In the genomic region with DNA sequence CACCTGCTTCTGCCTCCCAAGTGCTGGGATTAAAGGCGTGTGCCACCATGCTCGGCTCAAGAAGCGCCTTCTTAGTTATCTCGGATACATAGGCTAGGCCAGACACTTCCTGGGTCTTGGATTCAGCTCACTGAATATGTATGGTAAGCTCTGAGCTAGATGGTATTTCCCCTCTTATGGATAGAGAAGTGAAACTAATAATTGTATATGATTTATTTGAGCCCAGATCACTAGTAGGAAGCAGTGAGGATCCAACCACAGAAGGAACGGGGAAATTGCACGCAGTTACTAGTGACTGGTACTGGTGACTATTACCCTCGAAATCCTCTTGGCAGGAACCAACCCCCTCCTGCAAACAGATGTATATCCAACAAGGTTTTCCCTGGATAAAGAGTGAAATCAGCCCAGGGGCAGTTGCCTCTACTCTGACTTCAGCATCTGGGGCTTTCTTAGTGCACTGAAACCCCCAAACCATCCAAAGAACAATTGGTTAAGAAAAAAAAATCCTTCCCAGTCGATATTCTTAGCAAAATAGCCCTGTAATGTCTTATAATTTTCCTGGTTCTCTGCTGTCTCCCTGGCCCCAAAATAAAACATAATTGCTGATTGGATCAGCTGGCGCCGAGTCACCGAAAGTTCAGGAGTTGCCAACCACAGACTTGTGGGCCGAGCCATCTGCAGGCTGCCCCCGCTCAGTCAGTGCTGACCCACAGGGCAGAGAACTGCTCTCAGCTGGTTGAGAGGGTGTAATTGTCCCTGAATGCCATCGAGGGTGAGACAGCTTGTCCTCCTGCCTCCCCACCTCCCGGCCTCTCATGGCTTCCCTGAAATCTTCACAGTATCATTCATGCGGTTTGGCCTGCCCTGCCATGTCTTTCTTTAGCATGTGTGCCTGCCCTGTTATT, we compare ENCODE assay signal across 13 mouse cellular contexts.
DNase-seq lines count a peak whose midpoint lies in the region; ATAC-seq and TF ChIP-seq lines count a peak whose summit lies in the region.
"Had no signal": no experiment of that assay in that cellular context is flagged by ENCODE, and none has a peak within 500 bp of the region (broad histone marks: within the 10 kb centered on the region; RNA-seq: fewer than 3 reads in every experiment).

No protein-coding gene starts in this region.

- ATAC-seq in midbrain, postnatal 0 days (ENCODE audit: low FRiP score) = no peak
- ATAC-seq in heart, postnatal 0 days (ENCODE audit: insufficient read depth, low read depth) = peak; percentile 35; the same call in 1 of the 2 replicates
- no peak for ATAC-seq in erythroid progenitor cell, adult 5-6 weeks (replicated peaks; ENCODE audit: low FRiP score, poor library complexity, severe bottlenecking)
- ATAC-seq: forebrain, embryonic 14.5 days; midbrain, embryonic 13.5 days had no signal

- H3K4me1 ChIP-seq in midbrain, embryonic 10.5 days = peaks cover 31% of the 10 kb centered on the region
- H3K4me1 ChIP-seq in midbrain, postnatal 0 days (ENCODE audit: insufficient read depth, low read length) = no peaks in the 10 kb centered on the region
- H3K4me1 ChIP-seq in heart, postnatal 0 days (ENCODE audit: control insufficient read depth, insufficient read depth) = peaks cover 15% of the 10 kb centered on the region; the same call in 1 of the 2 replicates

- TF ChIP-seq CTCF in midbrain, postnatal 0 days (IDR thresholded peaks at IDR 0.05) = no peak
- TF ChIP-seq CTCF in heart, postnatal 0 days (IDR thresholded peaks at IDR 0.05; ENCODE audit: low read depth) = no peak

- intact Hi-C loops in left cerebral cortex, postnatal 14 days (cut with DNase I) = no loop called here

- 0 out of 2 replicates have a peak, but pooled peaks cover 4% of the 10 kb centered on the region for H3K27me3 ChIP-seq in midbrain, embryonic 10.5 days (ENCODE audit: low read depth, poor library complexity, severe bottlenecking)
- no peaks in the 10 kb centered on the region for H3K27me3 ChIP-seq in midbrain, postnatal 0 days (ENCODE audit: insufficient read depth, low read length)
- H3K27me3 ChIP-seq in heart, postnatal 0 days (ENCODE audit: control insufficient read depth, insufficient read depth, low read length) = no peaks in the 10 kb centered on the region
- H3K27me3 ChIP-seq: lung, embryonic 15.5 days; midbrain, embryonic 13.5 days; neural tube, embryonic 15.5 days had no signal

- H3K9ac ChIP-seq in midbrain, postnatal 0 days (replicated peaks; ENCODE audit: low read length, poor library complexity, severe bottlenecking) = no peak overlapping the region
- no peak overlapping the region for H3K9ac ChIP-seq in heart, postnatal 0 days (replicated peaks; ENCODE audit: low read depth, low read length)
- H3K9ac ChIP-seq: limb, embryonic 15.5 days; lung, embryonic 15.5 days; midbrain, embryonic 13.5 days; neural tube, embryonic 15.5 days had no signal

- DNase-seq in midbrain, embryonic 10.5 days (ENCODE audit: low spot score) = no peak
- no peak for DNase-seq in midbrain, postnatal 0 days (ENCODE audit: low spot score)
- DNase-seq in adipocyte (ENCODE audit: low spot score) = peak; percentile 48
- no peak for DNase-seq in heart, postnatal 0 days (ENCODE audit: low spot score)
- DNase-seq in skeletal muscle tissue, adult 2 months (ENCODE audit: low read depth, low spot score) = peak; percentile 32
- no peak for DNase-seq in left cerebral cortex, postnatal 14 days (ENCODE audit: low spot score in 2 of 2)
- DNase-seq: adrenal gland, adult 8-10 months had no signal

- 88% methylated on average over 16 of the region's 16 CpGs for WGBS in midbrain, embryonic 10.5 days
- WGBS in midbrain, postnatal 0 days = 85% methylated on average over 16 of the region's 16 CpGs
- 72% methylated on average over 16 of the region's 16 CpGs for WGBS in heart, postnatal 0 days

- no peak for TF ChIP-seq EP300 in heart, postnatal 0 days (IDR thresholded peaks at IDR 0.05; ENCODE audit: low read depth)

- H3K36me3 ChIP-seq in midbrain, embryonic 10.5 days = no peaks in the 10 kb centered on the region
- H3K36me3 ChIP-seq in midbrain, postnatal 0 days (ENCODE audit: insufficient read depth, low read length) = no peaks in the 10 kb centered on the region
- H3K36me3 ChIP-seq in heart, postnatal 0 days (replicated peaks; ENCODE audit: control insufficient read depth, insufficient read depth, low read length) = no peaks in the 10 kb centered on the region
- H3K36me3 ChIP-seq: limb, embryonic 15.5 days; lung, embryonic 15.5 days; midbrain, embryonic 13.5 days; neural tube, embryonic 15.5 days had no signal

- H3K4me2 ChIP-seq in midbrain, postnatal 0 days (ENCODE audit: low read depth, low read length, poor library complexity, severe bottlenecking) = no peak overlapping the region
- no peak overlapping the region for H3K4me2 ChIP-seq in heart, postnatal 0 days (ENCODE audit: low read depth, low read length)
- H3K4me2 ChIP-seq: limb, embryonic 15.5 days; lung, embryonic 15.5 days; midbrain, embryonic 13.5 days; neural tube, embryonic 15.5 days had no signal

- 0 out of 2 replicates have a peak overlapping the region, but pooled peaks have one; percentile 17 for H3K27ac ChIP-seq in midbrain, embryonic 10.5 days (replicated peaks)
- no peak overlapping the region for H3K27ac ChIP-seq in midbrain, postnatal 0 days (ENCODE audit: low read depth, low read length)
- peak overlapping the region; percentile 41; the same call in 1 of the 2 replicates for H3K27ac ChIP-seq in heart, postnatal 0 days (ENCODE audit: low read depth)
- H3K27ac ChIP-seq: limb, embryonic 15.5 days; lung, embryonic 15.5 days; midbrain, embryonic 13.5 days; neural tube, embryonic 15.5 days had no signal

- no peaks in the 10 kb centered on the region for H3K9me3 ChIP-seq in midbrain, embryonic 10.5 days (replicated peaks)
- no peaks in the 10 kb centered on the region for H3K9me3 ChIP-seq in midbrain, postnatal 0 days (ENCODE audit: low read length)
- no peaks in the 10 kb centered on the region for H3K9me3 ChIP-seq in heart, postnatal 0 days (replicated peaks; ENCODE audit: control insufficient read depth, low read length)
- H3K9me3 ChIP-seq: limb, embryonic 15.5 days; lung, embryonic 15.5 days; midbrain, embryonic 13.5 days; neural tube, embryonic 15.5 days had no signal

- no peak overlapping the region for H3K4me3 ChIP-seq in midbrain, embryonic 10.5 days
- H3K4me3 ChIP-seq in midbrain, postnatal 0 days (ENCODE audit: low read depth, low read length) = no peak overlapping the region
- H3K4me3 ChIP-seq in heart, postnatal 0 days (ENCODE audit: low read depth, low read length) = no peak overlapping the region
- H3K4me3 ChIP-seq: limb, embryonic 15.5 days; lung, embryonic 15.5 days; midbrain, embryonic 13.5 days; neural tube, embryonic 15.5 days had no signal

Comparison
In these comparisons a context has a peak if more than half of its experiments do, and no peak if none do; other contexts are left out.
1. DNase-seq: peak in adipocyte (single experiment) and skeletal muscle tissue, adult 2 months (single experiment); none in midbrain, embryonic 10.5 days (single experiment), midbrain, postnatal 0 days (single experiment), heart, postnatal 0 days (single experiment) and left cerebral cortex, postnatal 14 days (0 of 2).